Mouse (Mus musculus): ENCODE data around the gene Dock1.

DNA sequence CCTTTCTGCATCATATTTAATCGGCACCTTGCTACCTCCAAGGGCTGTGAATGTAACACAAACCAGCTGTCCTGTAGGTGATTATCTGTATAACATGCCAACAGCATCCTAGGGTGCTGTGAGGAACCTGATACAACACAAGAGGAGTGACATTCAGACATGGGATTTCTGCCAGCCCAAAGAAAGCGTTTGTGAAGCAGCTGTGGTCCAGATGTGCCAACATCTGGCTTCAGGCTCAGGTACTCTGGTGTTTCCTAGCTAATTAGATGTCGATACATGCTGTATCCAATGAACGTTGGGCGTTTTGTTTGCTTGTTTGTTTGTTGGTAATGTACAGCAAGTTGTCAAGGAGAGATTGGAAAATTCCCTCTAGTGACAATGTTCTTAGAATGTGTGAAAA is 487.1 kb downstream of the Dock1 start:
- TF ChIP-seq CTCF (IDR thresholded peaks at IDR 0.05; ENCODE audit: low read depth, low read length) = no peak
- no peak for TF ChIP-seq POLR2A (IDR thresholded peaks at IDR 0.05; ENCODE audit: insufficient read depth, low read length)
- TF ChIP-seq EP300 (IDR thresholded peaks at IDR 0.05; ENCODE audit: insufficient read depth, low read depth, low read length) = no peak
